ENCODE assay signal across 26 mouse cellular contexts in the genomic region with DNA sequence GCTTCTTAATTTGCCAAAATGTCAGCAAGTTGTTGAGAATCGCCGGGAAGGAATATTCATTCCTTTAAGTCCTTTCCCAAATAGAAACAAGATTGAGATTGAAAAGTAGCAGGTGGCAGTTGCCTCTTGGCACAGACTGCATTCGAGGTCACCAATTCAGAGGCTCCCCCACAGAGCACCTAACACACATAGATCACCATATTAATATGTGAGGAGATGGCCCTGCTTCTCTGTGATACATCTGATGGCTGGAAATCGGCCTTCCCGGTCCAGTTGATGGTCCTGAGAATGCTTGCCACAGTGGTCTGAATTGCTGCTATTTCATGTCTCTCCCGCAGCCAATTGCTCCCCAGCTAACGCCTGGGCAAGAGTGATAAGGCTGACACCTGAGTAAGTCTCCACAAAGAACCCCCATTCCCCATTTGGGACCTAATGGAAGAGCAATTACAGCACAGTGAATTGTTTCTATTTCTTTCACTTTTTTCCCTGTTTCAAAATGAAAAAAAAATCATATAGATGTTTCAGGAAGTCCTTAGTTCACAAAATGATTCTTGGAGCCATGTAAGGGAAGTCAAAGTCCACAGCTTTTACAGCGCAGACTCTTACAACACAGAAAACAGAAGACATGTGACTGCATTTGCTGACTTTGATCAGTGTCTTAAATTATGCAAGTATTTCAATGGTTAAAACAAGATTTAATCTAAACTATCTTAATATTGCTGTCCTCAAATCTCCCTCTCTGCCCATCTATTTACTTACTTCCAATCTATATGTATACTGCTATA.
DNase-seq lines count a peak whose midpoint lies in the region; ATAC-seq lines count a peak whose summit lies in the region.
"Had no signal": no experiment of that assay in that cellular context is flagged by ENCODE, and none has a peak within 500 bp of the region (broad histone marks: within the 10 kb centered on the region; RNA-seq: fewer than 3 reads in every experiment).

No protein-coding gene starts in this region.

- 64% methylated on average over 8 of the region's 8 CpGs for WGBS in intestine, embryonic 15.5 days
- 64% methylated on average over 8 of the region's 8 CpGs for WGBS in intestine, embryonic 16.5 days
- WGBS in forebrain, embryonic 15.5 days: 74% methylated on average over 8 of the region's 8 CpGs

- H3K4me2 ChIP-seq in intestine, embryonic 15.5 days (replicated peaks): no peak overlapping the region
- no peak overlapping the region for H3K4me2 ChIP-seq in intestine, embryonic 16.5 days (ENCODE audit: low read depth, low read length)
- no peak overlapping the region for H3K4me2 ChIP-seq in forebrain, embryonic 15.5 days (replicated peaks)
- H3K4me2 ChIP-seq: embryonic facial prominence, embryonic 13.5 days; forebrain, embryonic 12.5 days; heart, embryonic 12.5 days; heart, embryonic 15.5 days; hindbrain, embryonic 15.5 days had no signal

- no peak overlapping the region for H3K9ac ChIP-seq in intestine, embryonic 15.5 days
- H3K9ac ChIP-seq in intestine, embryonic 16.5 days (ENCODE audit: low read depth, low read length): no peak overlapping the region
- H3K9ac ChIP-seq in forebrain, embryonic 15.5 days (replicated peaks): no peak overlapping the region
- H3K9ac ChIP-seq: embryonic facial prominence, embryonic 13.5 days; forebrain, embryonic 12.5 days; heart, embryonic 12.5 days; heart, embryonic 15.5 days; hindbrain, embryonic 15.5 days had no signal

- H3K36me3 ChIP-seq in intestine, embryonic 15.5 days: no peaks in the 10 kb centered on the region
- no peaks in the 10 kb centered on the region for H3K36me3 ChIP-seq in intestine, embryonic 16.5 days (ENCODE audit: control insufficient read depth, insufficient read depth, low read length)
- no peaks in the 10 kb centered on the region for H3K36me3 ChIP-seq in forebrain, embryonic 15.5 days
- H3K36me3 ChIP-seq: embryonic facial prominence, embryonic 10.5 days; embryonic facial prominence, embryonic 13.5 days; forebrain, embryonic 12.5 days; heart, embryonic 12.5 days; heart, embryonic 15.5 days; hindbrain, embryonic 15.5 days had no signal

- H3K27me3 ChIP-seq in intestine, embryonic 15.5 days (replicated peaks): no peaks in the 10 kb centered on the region
- no peaks in the 10 kb centered on the region for H3K27me3 ChIP-seq in intestine, embryonic 16.5 days (replicated peaks; ENCODE audit: control insufficient read depth, insufficient read depth, low read length)
- H3K27me3 ChIP-seq in forebrain, embryonic 15.5 days: no peaks in the 10 kb centered on the region
- H3K27me3 ChIP-seq: embryonic facial prominence, embryonic 13.5 days; forebrain, embryonic 12.5 days; heart, embryonic 12.5 days; heart, embryonic 15.5 days; hindbrain, embryonic 15.5 days had no signal

- intact Hi-C loops in heart, postnatal 25 days (cut with DNase I): no loop called here

- H3K9me3 ChIP-seq in intestine, embryonic 15.5 days: no peaks in the 10 kb centered on the region
- no peaks in the 10 kb centered on the region for H3K9me3 ChIP-seq in intestine, embryonic 16.5 days (ENCODE audit: control insufficient read depth, low read length)
- no peaks in the 10 kb centered on the region for H3K9me3 ChIP-seq in forebrain, embryonic 15.5 days
- H3K9me3 ChIP-seq: embryonic facial prominence, embryonic 10.5 days; embryonic facial prominence, embryonic 13.5 days; forebrain, embryonic 12.5 days; heart, embryonic 12.5 days; heart, embryonic 15.5 days; hindbrain, embryonic 15.5 days had no signal

- 0 out of 2 replicates have a peak overlapping the region, but pooled peaks have one; percentile 19 for H3K27ac ChIP-seq in intestine, embryonic 15.5 days
- H3K27ac ChIP-seq in intestine, embryonic 16.5 days (ENCODE audit: low read length): peak overlapping the region; percentile 57; the same call in 1 of the 2 replicates
- H3K27ac ChIP-seq in forebrain, embryonic 15.5 days (replicated peaks): no peak overlapping the region
- H3K27ac ChIP-seq: embryonic facial prominence, embryonic 10.5 days; embryonic facial prominence, embryonic 13.5 days; forebrain, embryonic 12.5 days; gastrocnemius, adult 2 months; heart, embryonic 15.5 days; hindbrain, embryonic 15.5 days had no signal

- no peaks in the 10 kb centered on the region for H3K4me1 ChIP-seq in intestine, embryonic 15.5 days (replicated peaks)
- no peaks in the 10 kb centered on the region for H3K4me1 ChIP-seq in intestine, embryonic 16.5 days (ENCODE audit: control insufficient read depth, insufficient read depth, low read length)
- H3K4me1 ChIP-seq in forebrain, embryonic 15.5 days: no peaks in the 10 kb centered on the region
- H3K4me1 ChIP-seq: embryonic facial prominence, embryonic 10.5 days; embryonic facial prominence, embryonic 13.5 days; forebrain, embryonic 12.5 days; heart, embryonic 12.5 days; heart, embryonic 15.5 days; hindbrain, embryonic 15.5 days had no signal

- DNase-seq in heart, adult 11 months: peak; percentile 80
- DNase-seq in heart, postnatal 25 days (ENCODE audit: low spot score): no peak
- no peak for DNase-seq in neural tube, embryonic 10.5 days (ENCODE audit: extremely low spot score, low spot score)
- DNase-seq: adrenal gland, adult 2 months; adrenal gland, postnatal 14 days; cerebellum, adult 11 months; cerebellum, adult 8-10 months; cerebellum, postnatal 36 days; embryo, embryonic 11 days; gastrocnemius, adult 2 months; gastrocnemius, postnatal 14 days; heart, adult 18-20 months; heart, postnatal 10 days; heart, postnatal 4 days had no signal

- ATAC-seq in intestine, embryonic 15.5 days: peak; percentile 95
- peak; percentile 95 for ATAC-seq in intestine, embryonic 16.5 days
- no peak for ATAC-seq in forebrain, embryonic 15.5 days (replicated peaks)
- ATAC-seq: CD4-positive, CD25-positive, alpha-beta regulatory T cell, adult 4 months; forebrain, embryonic 16.5 days had no signal

- no peak overlapping the region for H3K4me3 ChIP-seq in intestine, embryonic 15.5 days (replicated peaks)
- H3K4me3 ChIP-seq in intestine, embryonic 16.5 days (ENCODE audit: low read length): no peak overlapping the region
- H3K4me3 ChIP-seq in forebrain, embryonic 15.5 days: no peak overlapping the region
- H3K4me3 ChIP-seq: embryonic facial prominence, embryonic 10.5 days; embryonic facial prominence, embryonic 13.5 days; erythroblast, embryonic 14.5 days; forebrain, embryonic 12.5 days; gastrocnemius, adult 2 months; heart, embryonic 12.5 days; heart, embryonic 15.5 days; hindbrain, embryonic 15.5 days had no signal
